In the genomic region with DNA sequence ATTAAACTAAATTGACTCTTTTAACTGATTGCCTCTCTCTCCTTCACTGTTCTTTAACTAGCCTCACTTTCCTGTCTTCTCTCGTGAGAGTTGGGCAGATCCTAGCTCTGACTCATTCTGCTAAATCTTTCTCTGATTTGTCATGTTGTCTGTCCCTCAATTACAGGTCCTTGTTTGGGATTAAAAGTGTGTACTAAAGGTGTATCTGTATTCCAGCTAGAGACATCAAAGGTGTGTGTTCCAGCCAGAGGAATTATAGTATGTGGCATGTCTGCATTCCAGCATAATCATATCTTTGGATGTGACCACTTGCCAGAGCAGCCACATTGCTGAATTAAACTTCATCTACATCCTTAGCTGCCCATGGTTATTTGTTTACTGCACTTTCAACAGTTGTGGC, we compare ENCODE assay signal across 24 mouse cellular contexts.
"Had no signal": no experiment of that assay in that cellular context is flagged by ENCODE, and none has a peak within 500 bp of the region (broad histone marks: within the 10 kb centered on the region; RNA-seq: fewer than 3 reads in every experiment).

No protein-coding gene starts in this region.

- H3K36me3 ChIP-seq: heart, embryonic 10.5 days; heart, embryonic 12.5 days; hindbrain, embryonic 10.5 days; hindbrain, embryonic 12.5 days; kidney, embryonic 15.5 days; limb, embryonic 13.5 days had no signal

- DNase-seq: forebrain, postnatal 0 days; gastrocnemius, postnatal 14 days; gastrocnemius, postnatal 36 days; heart, adult 18-20 months; heart, postnatal 10 days; heart, postnatal 4 days; kidney, adult 11 months; kidney, adult 2 months; kidney, adult 9 months; kidney, postnatal 14 days; kidney, postnatal 36 days; layer of hippocampus, adult 9-11 months; layer of hippocampus, postnatal 36 days; left cerebral cortex, postnatal 4 days had no signal

- H3K27me3 ChIP-seq: heart, embryonic 12.5 days; hindbrain, embryonic 12.5 days; kidney, embryonic 15.5 days; limb, embryonic 13.5 days had no signal

- H3K4me3 ChIP-seq: heart, embryonic 10.5 days; heart, embryonic 12.5 days; hindbrain, embryonic 10.5 days; hindbrain, embryonic 12.5 days; kidney, embryonic 15.5 days; limb, embryonic 13.5 days had no signal

- H3K27ac ChIP-seq: heart, embryonic 10.5 days; hindbrain, embryonic 10.5 days; hindbrain, embryonic 12.5 days; hindbrain, embryonic 14.5 days; kidney, embryonic 15.5 days; kidney, postnatal 0 days; limb, embryonic 13.5 days had no signal

- H3K9ac ChIP-seq: forebrain, postnatal 0 days; heart, embryonic 12.5 days; hindbrain, embryonic 12.5 days; hindbrain, embryonic 14.5 days; kidney, embryonic 15.5 days; limb, embryonic 13.5 days had no signal

- H3K4me1 ChIP-seq: heart, embryonic 10.5 days; heart, embryonic 12.5 days; hindbrain, embryonic 10.5 days; hindbrain, embryonic 12.5 days; kidney, embryonic 15.5 days; limb, embryonic 13.5 days had no signal

- H3K4me2 ChIP-seq: heart, embryonic 12.5 days; hindbrain, embryonic 12.5 days; hindbrain, embryonic 14.5 days; kidney, embryonic 15.5 days; limb, embryonic 13.5 days had no signal

- ATAC-seq: forebrain, postnatal 0 days; hindbrain, embryonic 16.5 days; intestine, embryonic 16.5 days had no signal

- H3K9me3 ChIP-seq: heart, embryonic 10.5 days; heart, embryonic 12.5 days; hindbrain, embryonic 10.5 days; hindbrain, embryonic 12.5 days; kidney, embryonic 15.5 days; limb, embryonic 13.5 days had no signal
